Mouse (Mus musculus): Measurements from ENCODE around the gene Tbc1d24.

Gene Tbc1d24

DNA sequence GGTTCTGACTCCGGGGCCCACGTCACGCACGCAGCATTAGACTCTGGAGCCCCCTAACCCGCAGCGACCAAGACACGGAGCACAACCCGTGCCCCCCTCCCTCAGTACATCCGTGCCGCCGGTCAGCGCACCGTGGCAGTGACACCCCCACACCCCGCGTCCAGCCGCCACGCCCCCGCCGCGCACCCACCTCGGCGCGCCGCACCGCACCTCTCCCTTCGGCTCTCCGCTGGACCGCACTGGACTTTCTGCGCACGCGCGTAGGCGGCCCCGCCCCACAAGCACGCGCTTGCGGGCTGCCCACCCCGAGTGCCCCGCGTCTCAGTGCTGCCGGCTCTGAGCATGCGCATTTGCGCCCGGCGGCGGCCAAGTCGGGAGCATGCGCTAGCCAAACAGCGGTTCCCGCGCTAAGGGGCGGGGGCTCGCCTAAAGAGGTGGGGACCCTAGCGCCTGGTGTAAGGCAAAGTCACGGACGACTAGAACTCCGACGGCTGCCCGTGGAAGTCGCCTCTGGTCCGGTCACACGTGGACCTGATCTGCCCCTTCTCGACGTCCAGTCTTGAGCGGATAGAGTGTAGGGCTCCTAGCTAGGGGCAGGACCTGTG, at the start of gene Tbc1d24:
Tbc1d24 (minus strand) TSS at position 279 of the 605 bp plus-strand sequence.
- peak; percentile 92 to 93 for DNase-seq (ENCODE audit: low spot score in 2 of 2)

GRCm38 (mm10) chr17:24252329-24252728, 47.0 kb upstream of the Tbc1d24 start:
- no peak for DNase-seq (ENCODE audit: low spot score in 2 of 2)

GRCm38 (mm10) chr17:24251320-24252069, 46.1 kb upstream of the Tbc1d24 start, which contains the start of gene Ccnf:
TSS of gene Ccnf (minus strand) at chr17:24251484.
- peak; percentile 95 to 97 for DNase-seq (ENCODE audit: low spot score in 2 of 2)

GRCm38 (mm10) chr17:24250988-24251319, 45.6 kb upstream of the Tbc1d24 start:
- DNase-seq (ENCODE audit: low spot score in 2 of 2), result no peak

- DNase-seq (ENCODE audit: low spot score in 2 of 2), result no peak
Measured at GRCm38 (mm10) chr17:24248641-24249040, 43.3 kb upstream of the Tbc1d24 start.

DNA sequence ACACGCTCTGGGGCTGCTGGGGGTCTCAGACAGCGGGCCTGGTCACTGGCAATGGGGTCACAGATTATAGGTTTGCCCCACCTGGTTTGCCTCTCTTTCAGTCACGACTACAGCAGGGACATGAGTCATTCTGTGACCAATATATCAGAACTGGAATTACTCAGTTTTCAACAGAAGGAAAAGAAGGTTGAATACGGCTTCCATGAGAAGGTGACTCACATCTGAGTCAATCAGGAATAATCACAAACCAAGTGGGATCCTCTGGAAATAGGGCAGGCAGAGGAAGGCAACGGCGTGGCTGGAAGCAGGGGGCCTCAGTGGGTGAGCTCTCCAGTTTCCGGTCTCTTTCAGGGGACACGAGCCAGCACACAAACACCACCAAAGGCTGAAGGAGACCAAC, 38.7 kb upstream of the Tbc1d24 start:
- DNase-seq (ENCODE audit: low spot score in 2 of 2), result no peak

- no peak for DNase-seq (ENCODE audit: low spot score in 2 of 2)
Measured at GRCm38 (mm10) chr17:24243311-24243969, 38.1 kb upstream of the Tbc1d24 start.

DNA sequence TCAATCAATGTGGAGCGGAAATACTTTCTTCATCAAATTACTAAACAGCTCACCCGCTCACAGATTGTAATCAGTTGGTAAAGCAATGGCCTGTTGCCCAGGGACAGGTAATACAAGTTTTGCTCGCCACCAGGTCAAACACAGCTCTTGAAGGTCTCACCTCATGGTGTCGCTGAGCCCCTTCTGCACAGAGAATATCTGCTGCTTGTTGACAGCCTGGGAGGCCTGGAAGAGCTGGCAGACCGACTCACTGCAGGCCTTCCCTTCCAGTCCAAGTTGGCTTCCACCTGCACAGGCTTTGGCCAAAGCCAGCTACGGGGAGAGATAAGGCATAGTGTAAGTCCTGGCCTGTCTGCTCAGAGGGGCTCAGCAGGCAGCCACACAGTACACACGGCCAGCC, 31.6 kb upstream of the Tbc1d24 start:
- DNase-seq (ENCODE audit: low spot score in 2 of 2), result no peak

DNA sequence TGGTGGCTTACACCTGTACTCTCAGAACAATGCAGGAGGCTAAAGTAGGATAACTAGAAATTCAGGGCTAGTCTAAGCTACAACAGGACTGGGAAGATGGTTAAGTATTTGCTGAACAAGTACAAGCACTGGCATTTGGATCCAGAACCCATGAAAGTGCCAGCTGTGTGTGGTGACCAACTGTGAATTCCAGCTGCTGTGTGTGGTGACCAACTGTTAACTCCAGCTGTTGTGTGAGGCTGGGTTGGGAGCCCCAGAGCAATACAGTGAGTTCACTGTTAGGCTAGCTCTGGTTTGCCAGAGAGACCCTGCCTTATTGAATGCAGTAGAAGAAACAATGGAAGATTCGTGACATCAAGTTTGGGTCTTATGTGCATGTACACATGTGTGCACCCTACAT, 31.1 kb upstream of the Tbc1d24 start:
- no peak for DNase-seq (ENCODE audit: low spot score in 2 of 2)

DNA sequence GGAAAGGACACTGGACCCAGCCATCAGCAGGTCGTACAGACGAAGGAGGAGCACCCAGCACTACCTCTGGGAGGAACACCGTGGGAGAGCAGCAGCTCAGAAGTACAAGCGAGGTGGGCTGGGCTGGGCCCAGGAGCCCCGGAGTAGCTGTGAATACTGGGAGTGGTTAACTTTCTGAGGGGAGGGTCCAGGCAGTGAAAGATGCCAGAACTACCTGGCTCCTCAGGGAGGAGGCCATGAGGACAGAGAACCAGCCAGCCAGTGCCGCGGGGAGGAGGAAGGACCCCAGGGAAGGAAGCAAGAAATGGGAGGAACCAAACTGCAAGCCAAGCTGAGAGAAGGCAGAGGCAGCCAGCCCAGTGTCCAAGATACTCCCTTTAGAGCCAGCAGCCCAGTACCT, 22.6 kb upstream of the Tbc1d24 start:
- no peak for DNase-seq (ENCODE audit: low spot score in 2 of 2)

DNA sequence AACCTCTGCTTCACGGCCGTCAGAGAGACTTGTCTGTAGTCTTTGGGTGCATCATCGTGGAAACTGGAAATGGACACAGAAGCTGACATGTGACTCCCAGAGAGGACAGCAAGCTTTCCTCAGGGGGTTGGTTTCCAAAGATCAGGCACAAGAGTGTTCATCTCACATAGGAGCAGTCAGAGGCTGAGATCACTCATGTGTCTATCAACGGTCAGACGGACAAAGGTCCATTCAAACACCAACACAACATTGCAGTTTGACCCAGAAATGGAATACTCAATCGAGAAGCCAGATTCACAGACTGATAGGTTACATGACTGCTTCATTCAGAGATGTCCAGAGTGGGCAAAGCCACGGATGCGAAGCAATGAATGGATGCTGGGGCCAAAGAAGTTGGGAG, 21.4 kb upstream of the Tbc1d24 start:
- no peak for DNase-seq (ENCODE audit: low spot score in 2 of 2)

DNA sequence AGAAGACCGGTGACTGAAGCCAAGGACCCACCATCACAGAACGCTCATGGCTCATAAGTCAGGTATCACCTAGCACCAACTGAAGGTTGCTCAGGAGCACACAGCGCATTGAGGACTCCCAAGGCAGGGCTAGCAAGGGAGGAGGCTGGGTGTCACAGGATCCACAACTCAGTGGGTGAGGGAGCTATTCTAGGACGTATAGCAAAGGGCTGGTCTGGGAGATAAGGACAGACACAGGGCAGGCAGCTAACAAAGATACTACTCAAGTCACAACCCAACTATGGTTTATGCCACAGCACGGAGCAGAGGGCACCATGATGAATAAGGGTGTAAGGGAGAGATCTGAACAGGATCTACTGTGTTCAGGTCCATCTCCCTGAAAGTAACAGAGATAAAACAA, 20.5 kb upstream of the Tbc1d24 start:
- no peak for DNase-seq (ENCODE audit: low spot score in 2 of 2)

GRCm38 (mm10) chr17:24224741-24225140, 19.4 kb upstream of the Tbc1d24 start:
- no peak for DNase-seq (ENCODE audit: low spot score in 2 of 2)

- DNase-seq (ENCODE audit: low spot score in 2 of 2), result no peak
Measured at GRCm38 (mm10) chr17:24223513-24223912, 18.2 kb upstream of the Tbc1d24 start.

DNA sequence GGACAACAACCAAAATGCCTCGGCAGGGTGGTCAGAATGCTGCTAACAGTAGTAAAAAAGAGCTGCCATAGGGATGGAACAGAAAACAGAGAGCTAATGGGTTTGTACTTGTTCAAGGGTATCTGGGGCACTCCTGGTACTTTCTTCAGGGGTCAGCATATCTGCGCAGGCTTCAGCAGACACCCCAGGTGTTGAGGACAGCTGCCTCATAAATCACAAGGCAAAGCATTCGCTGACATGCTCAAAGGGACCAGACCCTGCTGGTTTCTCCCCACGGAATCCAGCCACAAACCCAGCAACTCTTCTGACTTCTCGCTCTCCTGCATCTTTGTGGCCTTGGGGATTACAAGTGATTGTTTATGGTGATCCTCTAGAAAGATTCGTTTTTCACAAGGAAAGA, 17.3 kb upstream of the Tbc1d24 start:
- DNase-seq (ENCODE audit: low spot score in 2 of 2), result no peak

DNA sequence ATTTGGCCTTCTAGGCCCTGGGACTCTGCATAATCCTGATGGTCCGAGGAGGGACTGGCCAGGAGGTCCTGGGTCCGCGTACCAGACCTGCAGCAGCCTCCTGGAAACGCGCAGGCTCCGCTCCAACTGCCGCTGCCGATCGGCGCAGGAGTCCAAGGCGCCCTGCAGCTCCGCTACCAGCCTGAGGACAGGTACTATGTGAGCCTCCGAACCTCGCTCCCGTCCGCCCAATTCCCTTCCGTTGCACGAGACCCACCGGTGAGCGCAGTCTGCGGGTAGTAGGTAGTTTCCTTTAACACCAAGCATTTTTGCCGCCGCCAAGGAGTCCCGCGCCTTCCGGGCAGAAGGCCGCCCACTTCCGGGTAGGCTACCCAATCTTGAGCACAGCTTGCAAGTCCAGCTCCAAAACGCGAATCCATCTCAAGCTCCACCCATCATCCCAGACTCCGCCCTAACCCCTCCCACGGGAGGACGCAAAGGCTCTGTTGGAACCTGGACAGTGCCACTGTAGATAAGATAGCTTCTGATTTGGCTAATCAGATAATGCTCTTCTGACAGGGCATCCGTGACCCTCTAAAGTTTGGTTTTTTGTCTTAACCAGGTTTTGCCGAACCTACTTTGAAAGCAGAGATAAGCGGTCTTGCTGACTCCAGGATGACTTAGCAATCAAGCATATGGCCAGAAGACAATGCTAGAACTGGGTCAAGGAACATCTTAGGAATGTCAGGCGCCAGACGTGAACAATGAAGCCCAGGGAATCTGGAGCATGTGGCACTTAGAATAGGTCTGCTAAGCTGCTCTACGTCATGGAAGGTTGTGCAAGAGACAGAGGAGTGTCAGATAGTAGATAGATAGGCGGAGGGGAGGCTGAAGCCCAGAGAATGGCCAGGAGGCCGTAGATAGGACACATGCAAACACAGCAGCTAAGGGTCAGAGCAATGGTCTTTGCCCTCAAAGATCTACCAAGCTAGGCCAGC, 15.4 kb upstream of the Tbc1d24 start, which contains the start of gene Tedc2:
Tedc2 (minus strand) TSS at position 417 of the 977 bp plus-strand sequence.
- peak; percentile 88 to 94 for DNase-seq (ENCODE audit: low spot score in 2 of 2)

DNA sequence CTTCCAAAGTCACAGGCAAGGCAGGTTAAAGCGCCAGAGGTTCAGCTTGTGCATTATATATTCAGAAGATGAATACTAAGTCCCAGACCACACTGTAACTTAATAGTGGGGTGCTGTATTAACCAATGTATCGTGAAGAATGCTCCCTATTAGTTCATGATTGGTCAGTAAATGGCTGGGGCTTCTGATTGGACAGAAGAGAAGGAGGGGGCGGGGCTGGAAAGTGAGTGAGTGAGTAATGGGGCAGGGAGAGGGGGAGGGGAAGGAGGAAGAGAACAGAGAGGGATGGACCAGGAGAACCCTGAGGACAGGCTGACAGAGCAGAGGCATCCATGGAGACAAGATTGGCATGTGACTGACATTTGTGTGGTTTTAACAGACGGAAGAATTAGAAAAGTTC, 11.5 kb upstream of the Tbc1d24 start:
- no peak for DNase-seq (ENCODE audit: low spot score in 2 of 2)

- DNase-seq (ENCODE audit: low spot score in 2 of 2), result no peak
Measured at GRCm38 (mm10) chr17:24213186-24213585, 7.8 kb upstream of the Tbc1d24 start.

DNA sequence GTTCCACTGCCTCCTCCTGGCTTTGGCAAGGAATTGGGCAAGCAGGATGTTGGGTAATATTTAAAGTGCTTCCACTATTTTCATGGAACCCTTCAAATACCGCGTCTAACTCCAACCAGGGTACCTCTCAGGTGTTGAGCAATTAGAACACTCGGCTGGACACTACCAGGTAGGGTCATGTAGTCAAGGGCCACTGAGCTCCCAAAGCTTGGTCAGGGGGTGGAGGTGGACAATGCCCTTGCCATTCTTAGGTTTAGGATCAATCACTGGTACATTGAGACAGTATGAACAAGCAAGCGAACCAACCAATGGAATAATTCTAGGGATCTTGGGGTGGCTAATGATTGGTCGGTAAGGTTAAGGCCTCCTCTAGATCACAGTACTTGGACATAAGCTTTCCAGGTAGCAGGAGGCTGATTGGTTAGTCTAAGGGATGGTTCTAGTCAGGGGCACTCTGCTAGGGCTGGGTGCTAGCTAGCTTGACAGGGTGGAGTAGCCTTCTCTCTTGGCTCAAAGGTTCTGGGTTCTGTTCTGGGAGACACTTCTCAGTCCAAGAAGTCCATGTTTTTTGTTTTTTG, 7.2 kb upstream of the Tbc1d24 start:
- DNase-seq (ENCODE audit: low spot score in 2 of 2), result no peak

- peak; percentile 79 to 91 for DNase-seq (ENCODE audit: low spot score in 2 of 2)
Measured at GRCm38 (mm10) chr17:24211631-24212440, 6.5 kb upstream of the Tbc1d24 start.

Data from right cerebral cortex, postnatal 36 days (tissue).